ENCODE assay signal across 13 mouse cellular contexts in the genomic region with DNA sequence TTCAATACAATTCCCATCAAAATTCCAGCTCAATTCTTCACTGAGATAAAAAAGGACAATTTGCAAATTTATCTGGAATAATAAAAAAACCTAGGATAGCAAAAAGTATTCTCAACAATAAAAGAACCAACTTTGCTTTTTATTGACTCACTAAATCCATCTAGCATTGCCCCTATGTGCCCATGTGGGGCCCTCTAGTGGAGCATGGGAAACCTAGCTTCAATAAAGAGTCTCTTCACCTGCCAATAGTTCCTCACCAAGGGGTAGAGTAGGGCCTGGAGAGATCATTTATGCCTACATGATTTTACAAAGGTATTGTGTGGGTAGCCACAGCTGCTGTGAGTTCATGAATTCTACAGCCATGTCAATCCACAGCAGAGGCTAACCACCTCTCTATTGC.
DNase-seq lines count a peak whose midpoint lies in the region; ATAC-seq lines count a peak whose summit lies in the region.
"Had no signal": no experiment of that assay in that cellular context is flagged by ENCODE, and none has a peak within 500 bp of the region (broad histone marks: within the 10 kb centered on the region; RNA-seq: fewer than 3 reads in every experiment).

No protein-coding gene starts in this region.

- DNase-seq in frontal cortex, postnatal 14 days (ENCODE audit: low spot score in 2 of 2), result no peak
- peak; percentile 3 for DNase-seq in lung, postnatal 36 days
- no peak for DNase-seq in lung, adult 18-20 months
- DNase-seq in ZHBTc4 (ENCODE audit: low read depth, low spot score), result peak; percentile 27
- no peak for DNase-seq in urinary bladder, postnatal 4 days (ENCODE audit: low spot score in 2 of 2)
- DNase-seq in hindbrain, embryonic 10.5 days (ENCODE audit: low spot score), result no peak
- DNase-seq: adrenal gland, postnatal 14 days; cerebellum, adult 9-11 months; gastrocnemius, postnatal 36 days had no signal

- H3K27ac ChIP-seq in hindbrain, embryonic 10.5 days, result no peak overlapping the region
- H3K27ac ChIP-seq: kidney, embryonic 15.5 days had no signal

- H3K36me3 ChIP-seq in hindbrain, embryonic 10.5 days, result no peaks in the 10 kb centered on the region
- H3K36me3 ChIP-seq: kidney, embryonic 15.5 days had no signal

- ATAC-seq in frontal cortex, adult (ENCODE audit: low TSS enrichment), result peak; percentile 85
- ATAC-seq in megakaryocyte-erythroid progenitor cell, adult 5-6 weeks (replicated peaks; ENCODE audit: low FRiP score, low TSS enrichment, poor library complexity, severe bottlenecking), result peak; percentile 80

- H3K4me3 ChIP-seq in hindbrain, embryonic 10.5 days, result no peak overlapping the region
- H3K4me3 ChIP-seq: erythroblast, embryonic 14.5 days; kidney, embryonic 15.5 days had no signal

- H3K4me1 ChIP-seq in hindbrain, embryonic 10.5 days (replicated peaks), result no peaks in the 10 kb centered on the region

- H3K27me3 ChIP-seq in hindbrain, embryonic 10.5 days (ENCODE audit: insufficient read depth, poor library complexity, severe bottlenecking), result no peaks in the 10 kb centered on the region
- H3K27me3 ChIP-seq: kidney, embryonic 15.5 days had no signal

- no peaks in the 10 kb centered on the region for H3K9me3 ChIP-seq in hindbrain, embryonic 10.5 days
- H3K9me3 ChIP-seq: kidney, embryonic 15.5 days had no signal

Comparison
In these comparisons a context has a peak if more than half of its experiments do, and no peak if none do; other contexts are left out.
1. DNase-seq: peak in lung, postnatal 36 days (single experiment) and ZHBTc4 (single experiment); none in frontal cortex, postnatal 14 days (0 of 2), lung, adult 18-20 months (0 of 2), urinary bladder, postnatal 4 days (0 of 2) and hindbrain, embryonic 10.5 days (single experiment).